8 mouse cellular contexts compared by ENCODE assay signal in the genomic region with DNA sequence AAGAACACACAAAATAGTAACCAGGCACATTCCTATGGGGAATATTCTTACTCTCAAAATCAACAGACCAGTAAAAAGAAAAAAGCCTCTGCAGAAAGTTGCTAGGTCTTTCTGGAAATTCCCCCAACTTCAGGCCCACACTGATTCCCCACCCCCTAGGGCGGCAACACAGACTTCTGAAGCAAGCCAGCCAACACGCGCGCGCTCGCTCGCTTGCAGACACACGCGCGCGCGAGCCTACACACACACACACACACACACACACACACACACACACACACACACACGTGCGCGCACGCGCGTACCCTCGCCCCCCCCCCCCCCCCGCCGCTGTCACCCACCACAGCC. TPM values are rescaled to one million over a fixed set of nuclear protein-coding genes. Genes with fewer than 3 reads are reported as not detected.
DNase-seq lines count a peak whose midpoint lies in the region; ATAC-seq and TF ChIP-seq lines count a peak whose summit lies in the region.

No protein-coding gene starts in this region.

- H3K27me3 ChIP-seq in forebrain, embryonic 12.5 days = no peaks in the 10 kb centered on the region
- H3K27me3 ChIP-seq in lung, embryonic 14.5 days (ENCODE audit: insufficient read depth, low read length) = no peaks in the 10 kb centered on the region

- ATAC-seq in CD4-positive, CD25-positive, alpha-beta regulatory T cell, adult 4 months = peak; percentile 57
- ATAC-seq in forebrain, embryonic 12.5 days (ENCODE audit: low FRiP score) = peak; percentile 75
- peak; percentile 66 for ATAC-seq in lung, embryonic 14.5 days (ENCODE audit: insufficient read depth)

- no peaks in the 10 kb centered on the region for H3K4me1 ChIP-seq in forebrain, embryonic 12.5 days
- H3K4me1 ChIP-seq in lung, embryonic 14.5 days (ENCODE audit: insufficient read depth) = no peaks in the 10 kb centered on the region

- H3K4me2 ChIP-seq in forebrain, embryonic 12.5 days = peak overlapping the region; percentile 49
- H3K4me2 ChIP-seq in lung, embryonic 14.5 days = peak overlapping the region; percentile 50

- H3K27ac ChIP-seq in forebrain, embryonic 12.5 days = peak overlapping the region; percentile 65
- peak overlapping the region; percentile 91 for H3K27ac ChIP-seq in lung, embryonic 14.5 days (ENCODE audit: low read depth)

- DNase-seq in adrenal gland, adult 2 months = peak; percentile 56
- DNase-seq in heart, postnatal 14 days = peak; percentile 64 to 70
- DNase-seq in kidney, postnatal 36 days = peak; percentile 44 to 70
- peak; percentile 83 for DNase-seq in lung, embryonic 14.5 days
- peak; percentile 21 for DNase-seq in ovary, postnatal 14 days (ENCODE audit: low spot score)
- peak; percentile 16 for DNase-seq in urinary bladder, postnatal 25 days (ENCODE audit: low spot score)

- peak overlapping the region; percentile 48 for H3K4me3 ChIP-seq in forebrain, embryonic 12.5 days (replicated peaks)
- peak overlapping the region; percentile 50 for H3K4me3 ChIP-seq in lung, embryonic 14.5 days (ENCODE audit: low read depth, low read length)

- H3K9me3 ChIP-seq in forebrain, embryonic 12.5 days = no peaks in the 10 kb centered on the region
- no peaks in the 10 kb centered on the region for H3K9me3 ChIP-seq in lung, embryonic 14.5 days (ENCODE audit: low read depth, low read length)

- WGBS in forebrain, embryonic 12.5 days = 14% methylated on average over 7 of the region's 21 CpGs
- 21% methylated on average over 12 of the region's 21 CpGs for WGBS in lung, embryonic 14.5 days

- intact Hi-C loops in heart, postnatal 14 days (cut with DNase I) = no loop called here

- no peaks in the 10 kb centered on the region for H3K36me3 ChIP-seq in forebrain, embryonic 12.5 days (replicated peaks)
- H3K36me3 ChIP-seq in lung, embryonic 14.5 days (ENCODE audit: insufficient read depth) = no peaks in the 10 kb centered on the region

- H3K9ac ChIP-seq in forebrain, embryonic 12.5 days = peak overlapping the region; percentile 54; the same call in 1 of the 2 replicates
- peak overlapping the region; percentile 58 for H3K9ac ChIP-seq in lung, embryonic 14.5 days

- no peak for TF ChIP-seq CTCF in lung, embryonic 14.5 days (IDR thresholded peaks at IDR 0.05; ENCODE audit: low read depth)

RNA-seq across cellular contexts. Expression of a gene that starts 0.9 kb away (rescaled TPM):
- 1 to 10 TPM; 7.5 to 8.6 TPM for polyA plus RNA-seq in CD4-positive, CD25-positive, alpha-beta regulatory T cell, adult 4 months (2017; shearing (Covaris generic))
- total RNA-seq in adrenal gland, adult 2 months (2021) = 1 to 10 TPM; 2.3 to 2.6 TPM
- polyA plus RNA-seq in adrenal gland, adult 2 months (2012; rRNA removed) = 0.22 and 0.51 TPM in 2 replicates
- 7.7 and 7.8 TPM in 2 replicates for polyA plus RNA-seq in forebrain, embryonic 12.5 days (2016; fragmentation: Nextera tagmentation; extraction: Ambion mirVana)
- 10 to 100 TPM in 1 of 2 experiments, 1 to 10 TPM in 1; 8.4 to 10.9 TPM for total RNA-seq in heart, postnatal 14 days (2021)
- polyA plus RNA-seq in lung, embryonic 14.5 days (2014; fragmentation: Nextera tagmentation; extraction: Ambion mirVana) = 14.7 and 15.7 TPM in 2 replicates

Comparison
In these comparisons a context has a peak if more than half of its experiments do, and no peak if none do; other contexts are left out.
1. Peak in every context shown above with its lines: DNase-seq, ATAC-seq, H3K4me3 ChIP-seq and H3K27ac ChIP-seq.
2. DNase-seq: peak in every context shown above with its lines; median percentile 83 in lung, embryonic 14.5 days; 67 in heart, postnatal 14 days; 57 in kidney, postnatal 36 days; 56 in adrenal gland, adult 2 months; 21 in ovary, postnatal 14 days; 16 in urinary bladder, postnatal 25 days.